Mouse (Mus musculus): ENCODE measurements at regions not wholly inside any gene's neighbourhood (a gene's known extent, or its start where the extent isn't known, plus 50 kb on each side); places are given as distances from the start of the nearest gene placed in this dataset.

DNA sequence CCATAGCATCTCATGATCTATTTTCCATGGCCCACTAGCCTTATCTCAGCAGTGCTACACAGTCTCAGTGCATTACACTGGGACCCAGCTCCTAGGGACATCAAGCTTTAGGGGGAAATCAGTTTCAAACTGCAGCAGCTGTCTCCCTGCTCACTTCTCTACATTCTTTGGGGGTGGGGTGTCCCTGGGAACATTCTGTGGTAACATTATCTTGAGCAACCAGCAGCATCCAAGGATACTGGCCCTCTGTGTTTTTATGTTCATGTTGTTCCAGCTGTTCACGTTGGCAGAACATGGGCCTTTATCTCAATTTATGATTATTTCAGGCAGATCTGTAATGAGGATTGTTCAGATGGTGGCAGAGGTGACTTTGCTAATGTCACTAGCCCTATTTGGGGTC, 308.2 kb downstream of the Glrx3 start:
- WGBS, result 60% methylated on average over 1 of the region's 1 CpGs
- no peak for TF ChIP-seq POLR2A (IDR thresholded peaks at IDR 0.05; ENCODE audit: borderline replicate concordance, control insufficient read depth, low read depth, low read length)
- no peak for TF ChIP-seq CTCF (IDR thresholded peaks at IDR 0.05; ENCODE audit: control insufficient read depth, insufficient read depth, low read length)
- no peak overlapping the region for H3K27ac ChIP-seq (ENCODE audit: control insufficient read depth, insufficient read depth, low read depth, low read length, poor library complexity)
- H3K4me1 ChIP-seq (ENCODE audit: control insufficient read depth, insufficient read depth, low read length), result no peaks in the 10 kb centered on the region
- H3K4me3 ChIP-seq (replicated peaks; ENCODE audit: control insufficient read depth, low read depth, low read length), result no peak overlapping the region

DNA sequence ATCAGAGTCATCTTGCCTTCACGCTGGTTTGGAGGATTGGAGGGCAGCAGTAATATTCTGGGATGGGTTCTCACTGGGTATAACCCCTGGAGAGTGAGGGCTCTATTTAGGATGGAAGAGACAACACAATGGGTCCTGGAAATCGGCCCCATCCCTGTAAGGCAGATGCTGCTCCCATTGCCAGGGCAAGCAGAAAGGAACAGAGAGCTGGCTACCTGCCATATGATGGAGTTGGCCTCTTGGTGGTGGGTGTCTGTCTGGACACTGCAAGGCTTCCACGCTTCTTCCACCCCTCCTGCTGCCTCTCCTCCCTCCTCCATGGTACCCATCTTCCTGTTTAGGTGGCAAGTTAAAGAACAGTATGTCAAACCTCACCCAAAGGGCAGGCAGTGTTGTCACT, 308.6 kb downstream of the Glrx3 start:
- H3K4me3 ChIP-seq (replicated peaks; ENCODE audit: control insufficient read depth, low read depth, low read length), result no peak overlapping the region
- no peak for TF ChIP-seq POLR2A (IDR thresholded peaks at IDR 0.05; ENCODE audit: borderline replicate concordance, control insufficient read depth, low read depth, low read length)
- no peak for TF ChIP-seq CTCF (IDR thresholded peaks at IDR 0.05; ENCODE audit: control insufficient read depth, insufficient read depth, low read length)
- H3K4me1 ChIP-seq (ENCODE audit: control insufficient read depth, insufficient read depth, low read length), result no peaks in the 10 kb centered on the region
- WGBS, result 57% methylated on average over 3 of the region's 3 CpGs
- no peak overlapping the region for H3K27ac ChIP-seq (ENCODE audit: control insufficient read depth, insufficient read depth, low read depth, low read length, poor library complexity)

DNA sequence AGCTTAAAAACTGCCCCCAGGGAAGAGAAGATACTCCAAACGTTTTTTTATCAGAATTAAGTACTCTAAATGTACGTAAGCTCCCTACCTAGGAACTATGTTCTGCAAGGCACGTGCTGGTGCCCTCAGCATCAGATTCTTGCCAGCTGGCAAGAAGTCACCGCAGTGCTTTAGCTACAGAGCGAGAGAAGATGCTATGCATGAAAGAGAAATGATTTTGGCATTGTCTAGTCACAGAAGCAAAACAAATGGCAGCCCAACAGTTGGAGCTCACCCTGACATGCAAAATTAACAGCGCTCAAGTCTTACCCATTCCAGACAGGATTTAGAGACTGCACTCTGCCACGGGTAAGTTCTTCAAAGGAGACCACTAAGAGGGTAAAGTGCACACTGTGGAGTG, 311.5 kb downstream of the Glrx3 start:
- WGBS, result 75% methylated on average over 7 of the region's 7 CpGs
- TF ChIP-seq POLR2A (IDR thresholded peaks at IDR 0.05; ENCODE audit: borderline replicate concordance, control insufficient read depth, low read depth, low read length) (no peak), CTCF (IDR thresholded peaks at IDR 0.05; ENCODE audit: control insufficient read depth, insufficient read depth, low read length) (no peak)
- H3K27ac ChIP-seq (ENCODE audit: control insufficient read depth, insufficient read depth, low read depth, low read length, poor library complexity), result no peak overlapping the region
- H3K4me1 ChIP-seq (ENCODE audit: control insufficient read depth, insufficient read depth, low read length), result no peaks in the 10 kb centered on the region
- H3K4me3 ChIP-seq (replicated peaks; ENCODE audit: control insufficient read depth, low read depth, low read length), result no peak overlapping the region

DNA sequence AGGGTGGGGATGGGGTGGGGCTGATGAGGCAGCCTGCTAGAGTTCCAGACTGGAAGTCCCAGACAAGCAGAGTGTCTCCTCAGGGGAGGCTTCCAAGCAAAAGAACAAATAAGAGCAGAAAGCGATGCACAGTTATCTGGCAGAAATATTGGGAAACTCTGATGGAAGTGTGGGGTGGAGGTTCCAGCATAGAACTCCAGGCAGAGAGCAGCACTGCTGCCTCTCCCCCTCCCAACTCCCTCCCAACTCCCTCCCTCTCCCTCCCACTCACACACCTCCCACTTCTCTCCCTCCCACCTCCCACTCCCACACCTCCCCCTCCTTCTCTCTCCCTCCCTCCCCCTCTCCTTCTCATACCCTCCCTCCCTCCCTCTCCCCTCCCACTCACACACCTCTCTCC, 313.3 kb downstream of the Glrx3 start:
- no peak for TF ChIP-seq CTCF (IDR thresholded peaks at IDR 0.05; ENCODE audit: control insufficient read depth, insufficient read depth, low read length)
- TF ChIP-seq POLR2A (IDR thresholded peaks at IDR 0.05; ENCODE audit: borderline replicate concordance, control insufficient read depth, low read depth, low read length), result no peak
- 82% methylated on average over 1 of the region's 1 CpGs for WGBS
- Histone ChIP-seq H3K27ac (ENCODE audit: control insufficient read depth, insufficient read depth, low read depth, low read length, poor library complexity) (no peak overlapping the region), H3K4me1 (ENCODE audit: control insufficient read depth, insufficient read depth, low read length) (no peaks in the 10 kb centered on the region), H3K4me3 (replicated peaks; ENCODE audit: control insufficient read depth, low read depth, low read length) (no peak overlapping the region)

DNA sequence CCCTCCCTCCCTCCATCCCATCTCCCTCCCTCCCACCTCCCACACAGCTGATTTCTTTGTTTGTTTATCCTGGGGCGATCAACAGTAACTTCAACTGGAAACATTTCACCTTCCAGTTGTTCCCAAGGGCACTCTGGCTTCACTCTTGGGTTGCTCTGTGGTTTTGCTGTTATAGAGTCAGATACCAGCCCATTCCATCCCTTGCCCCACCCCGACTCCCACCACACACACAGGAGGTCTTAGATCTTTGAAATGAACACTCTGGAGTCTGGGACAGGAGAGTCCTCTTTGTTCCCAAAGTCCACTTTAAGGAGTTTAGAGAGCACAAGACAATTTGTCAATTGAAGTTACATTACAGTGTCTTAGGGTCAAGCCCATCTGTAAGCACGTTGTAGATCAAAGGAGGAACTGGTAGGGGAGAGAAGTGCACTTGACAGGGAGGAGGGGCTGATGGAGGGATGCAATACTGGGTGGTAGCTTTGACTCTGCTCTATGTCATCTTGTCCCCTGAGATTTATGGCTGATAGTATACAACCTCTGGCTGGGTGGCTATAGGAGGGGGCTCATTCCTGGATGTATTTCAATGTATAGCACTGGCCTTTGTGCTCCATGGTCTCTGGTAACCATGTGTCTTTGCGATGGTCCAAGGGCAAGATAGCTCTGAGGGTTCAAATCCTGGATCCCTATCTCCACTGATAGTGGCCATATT, 313.9 kb downstream of the Glrx3 start:
- H3K4me1 ChIP-seq (ENCODE audit: control insufficient read depth, insufficient read depth, low read length), result no peaks in the 10 kb centered on the region
- H3K4me3 ChIP-seq (replicated peaks; ENCODE audit: control insufficient read depth, low read depth, low read length), result no peak overlapping the region
- TF ChIP-seq CTCF (IDR thresholded peaks at IDR 0.05; ENCODE audit: control insufficient read depth, insufficient read depth, low read length) (no peak), POLR2A (IDR thresholded peaks at IDR 0.05; ENCODE audit: borderline replicate concordance, control insufficient read depth, low read depth, low read length) (no peak)
- WGBS, result 33% methylated on average over 4 of the region's 4 CpGs
- H3K27ac ChIP-seq (ENCODE audit: control insufficient read depth, insufficient read depth, low read depth, low read length, poor library complexity), result no peak overlapping the region

DNA sequence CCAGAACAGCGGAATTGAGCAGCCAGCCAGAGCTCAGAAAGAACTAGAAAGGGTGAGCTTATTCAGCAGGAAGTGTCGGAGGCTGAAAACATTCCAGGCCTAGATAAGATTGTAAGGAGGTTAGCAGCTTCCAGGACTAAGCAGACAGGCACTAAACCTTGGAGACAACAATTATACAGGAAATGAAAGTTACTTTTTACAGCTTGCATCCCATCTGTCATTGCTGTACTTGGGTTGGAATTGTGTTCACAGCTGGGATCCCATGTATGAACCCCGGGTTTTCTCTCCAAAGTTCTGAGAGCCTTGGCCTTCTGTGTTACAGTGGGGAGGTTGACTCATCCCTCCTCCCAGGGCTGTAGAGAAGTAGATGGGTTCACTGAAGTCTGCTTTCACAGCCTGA, 328.5 kb downstream of the Glrx3 start:
- no peak overlapping the region for H3K4me3 ChIP-seq (replicated peaks; ENCODE audit: control insufficient read depth, low read depth, low read length)
- TF ChIP-seq POLR2A (IDR thresholded peaks at IDR 0.05; ENCODE audit: borderline replicate concordance, control insufficient read depth, low read depth, low read length), result no peak
- TF ChIP-seq CTCF (IDR thresholded peaks at IDR 0.05; ENCODE audit: control insufficient read depth, insufficient read depth, low read length), result no peak
- no peaks in the 10 kb centered on the region for H3K4me1 ChIP-seq (ENCODE audit: control insufficient read depth, insufficient read depth, low read length)
- 64% methylated on average over 3 of the region's 3 CpGs for WGBS
- H3K27ac ChIP-seq (ENCODE audit: control insufficient read depth, insufficient read depth, low read depth, low read length, poor library complexity), result no peak overlapping the region

DNA sequence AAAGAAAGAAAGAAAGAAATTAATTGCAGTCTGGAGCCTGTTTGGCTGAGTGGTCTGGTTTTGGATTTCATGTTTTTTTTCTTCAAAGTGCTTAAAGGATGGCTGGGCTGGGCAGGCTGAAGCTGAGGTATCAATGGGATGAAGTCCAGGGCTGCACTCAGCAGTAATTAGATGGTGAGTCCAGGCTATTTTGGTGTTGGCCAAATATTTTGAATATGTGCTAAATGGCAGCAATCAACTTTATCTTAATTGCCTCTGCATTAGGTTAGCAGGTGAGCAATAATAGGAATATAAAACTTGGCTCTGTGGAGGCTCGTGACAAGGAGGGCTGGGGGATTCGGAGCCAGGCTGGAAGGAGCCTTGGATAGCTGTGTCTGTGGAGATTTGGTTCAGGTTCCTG, 329.3 kb downstream of the Glrx3 start:
- WGBS, result 73% methylated on average over 2 of the region's 2 CpGs
- no peak for TF ChIP-seq POLR2A (IDR thresholded peaks at IDR 0.05; ENCODE audit: borderline replicate concordance, control insufficient read depth, low read depth, low read length)
- no peak for TF ChIP-seq CTCF (IDR thresholded peaks at IDR 0.05; ENCODE audit: control insufficient read depth, insufficient read depth, low read length)
- H3K27ac ChIP-seq (ENCODE audit: control insufficient read depth, insufficient read depth, low read depth, low read length, poor library complexity), result no peak overlapping the region
- no peak overlapping the region for H3K4me3 ChIP-seq (replicated peaks; ENCODE audit: control insufficient read depth, low read depth, low read length)
- no peaks in the 10 kb centered on the region for H3K4me1 ChIP-seq (ENCODE audit: control insufficient read depth, insufficient read depth, low read length)

DNA sequence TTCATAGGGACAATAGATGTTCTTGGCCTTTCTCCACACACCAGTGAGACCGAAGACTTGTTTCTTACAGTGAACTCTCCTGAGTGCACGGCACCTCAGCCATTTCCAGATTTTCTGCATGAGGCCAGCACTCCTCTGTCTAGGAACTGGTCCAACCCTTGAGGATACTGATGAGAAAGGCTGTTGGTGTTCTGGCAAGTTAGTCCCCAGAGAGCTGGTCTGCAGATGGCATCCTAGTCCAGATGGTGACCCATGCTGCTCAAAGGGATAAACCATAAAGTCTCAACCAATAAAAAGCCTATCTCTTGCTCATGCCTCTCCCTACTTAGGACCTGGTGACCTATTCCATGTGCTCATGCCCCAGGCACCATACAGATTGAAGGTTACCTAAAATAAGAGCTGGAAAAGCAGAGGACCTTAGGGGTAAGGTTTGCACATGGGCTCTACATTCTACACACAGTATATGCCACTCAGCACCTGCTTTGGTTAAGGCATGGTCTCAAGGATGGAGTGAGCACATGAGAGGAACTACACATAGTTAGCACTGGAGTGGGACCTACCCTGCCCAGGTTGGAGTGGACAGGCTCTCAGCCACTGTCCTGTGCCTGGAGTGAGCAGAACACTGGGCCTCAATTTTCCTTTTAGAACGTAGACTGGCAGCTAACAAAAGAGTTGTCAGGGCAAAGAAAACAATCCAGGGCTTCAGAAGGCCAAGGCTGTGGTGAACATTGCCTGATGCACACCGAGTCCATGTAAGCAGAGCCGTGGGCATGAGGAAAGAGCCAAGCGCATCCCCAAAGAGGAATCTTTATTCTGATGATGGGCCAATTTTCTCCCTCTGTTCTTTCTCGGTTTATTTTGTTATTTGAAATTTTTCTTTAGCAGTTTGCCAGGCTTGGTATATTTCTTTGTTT, 335.9 kb downstream of the Glrx3 start:
- TF ChIP-seq CTCF (IDR thresholded peaks at IDR 0.05; ENCODE audit: control insufficient read depth, insufficient read depth, low read length) (no peak), POLR2A (IDR thresholded peaks at IDR 0.05; ENCODE audit: borderline replicate concordance, control insufficient read depth, low read depth, low read length) (no peak)
- no peak overlapping the region for H3K4me3 ChIP-seq (replicated peaks; ENCODE audit: control insufficient read depth, low read depth, low read length)
- H3K27ac ChIP-seq (ENCODE audit: control insufficient read depth, insufficient read depth, low read depth, low read length, poor library complexity), result no peak overlapping the region
- H3K4me1 ChIP-seq (ENCODE audit: control insufficient read depth, insufficient read depth, low read length), result no peaks in the 10 kb centered on the region
- WGBS, result 77% methylated on average over 7 of the region's 7 CpGs

All from bone marrow, adult 2 months (tissue).